Comparison of ENCODE assay signal across 7 mouse cellular contexts in the genomic region with DNA sequence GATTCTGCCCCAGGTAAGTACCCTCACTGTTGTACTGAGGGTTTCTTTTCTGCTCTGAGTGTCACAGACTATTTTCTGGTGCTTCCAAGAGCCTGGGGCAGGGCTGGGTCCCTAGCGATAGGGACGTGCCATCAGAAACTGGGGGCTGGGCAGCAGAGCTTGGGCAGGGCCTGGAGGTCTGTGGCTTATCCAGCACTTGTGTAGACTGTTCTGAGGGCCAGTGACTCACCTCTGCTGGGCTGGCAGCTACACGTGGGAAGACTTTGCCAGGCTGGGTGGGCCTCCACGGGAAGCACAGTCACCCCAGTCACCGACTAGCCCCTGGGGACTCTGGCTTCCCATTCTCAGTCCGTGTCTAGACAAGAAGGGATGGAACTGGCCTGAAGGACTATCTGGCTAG. TPM values are rescaled to one million over a fixed set of nuclear protein-coding genes. Genes with fewer than 3 reads are reported as not detected.
DNase-seq lines count a peak whose midpoint lies in the region; ATAC-seq and TF ChIP-seq lines count a peak whose summit lies in the region.

No protein-coding gene starts in this region.

- peak; percentile 47 for ATAC-seq in G1E (ENCODE audit: extremely low read depth, insufficient number of reproducible peaks, low FRiP score, poor library complexity, severe bottlenecking)
- peak; percentile 22; the same call in 1 of the 2 replicates for ATAC-seq in forebrain, embryonic 13.5 days
- ATAC-seq in intestine, embryonic 16.5 days = peak; percentile 13; the same call in 1 of the 2 replicates
- peak; percentile 39 for ATAC-seq in midbrain, embryonic 15.5 days (replicated peaks)

- DNase-seq in 3T3-L1 (ENCODE audit: low read depth, low spot score) = peak; percentile 87
- peak; percentile 47 for DNase-seq in G1E (ENCODE audit: low spot score)
- DNase-seq in thymus, postnatal 14 days = no peak
- DNase-seq in adrenal gland, adult 8-10 months = no peak

- H3K9me3 ChIP-seq in G1E (replicated peaks) = no peaks in the 10 kb centered on the region
- H3K9me3 ChIP-seq in forebrain, embryonic 13.5 days (replicated peaks) = no peaks in the 10 kb centered on the region
- no peaks in the 10 kb centered on the region for H3K9me3 ChIP-seq in intestine, embryonic 16.5 days (ENCODE audit: control insufficient read depth, low read length)
- H3K9me3 ChIP-seq in midbrain, embryonic 15.5 days = no peaks in the 10 kb centered on the region

- peak overlapping the region; percentile 97 for H3K4me2 ChIP-seq in forebrain, embryonic 13.5 days
- peak overlapping the region; percentile 97 for H3K4me2 ChIP-seq in intestine, embryonic 16.5 days (ENCODE audit: low read depth, low read length)
- peak overlapping the region; percentile 92 for H3K4me2 ChIP-seq in midbrain, embryonic 15.5 days

- H3K4me1 ChIP-seq in G1E (ENCODE audit: insufficient read depth, low read depth, low read length) = peaks cover 86% of the 10 kb centered on the region
- peaks cover 22% of the 10 kb centered on the region for H3K4me1 ChIP-seq in forebrain, embryonic 13.5 days
- H3K4me1 ChIP-seq in intestine, embryonic 16.5 days (ENCODE audit: control insufficient read depth, insufficient read depth, low read length) = peaks cover 34% of the 10 kb centered on the region
- H3K4me1 ChIP-seq in midbrain, embryonic 15.5 days = peaks cover 26% of the 10 kb centered on the region

- H3K9ac ChIP-seq in forebrain, embryonic 13.5 days = peak overlapping the region; percentile 75
- peak overlapping the region; percentile 79 for H3K9ac ChIP-seq in intestine, embryonic 16.5 days (ENCODE audit: low read depth, low read length)
- H3K9ac ChIP-seq in midbrain, embryonic 15.5 days = peak overlapping the region; percentile 76

- 56% methylated on average over 6 of the region's 6 CpGs for WGBS in forebrain, embryonic 13.5 days
- WGBS in intestine, embryonic 16.5 days = 45% methylated on average over 6 of the region's 6 CpGs
- WGBS in midbrain, embryonic 15.5 days = 51% methylated on average over 6 of the region's 6 CpGs

- TF ChIP-seq CTCF in G1E (IDR thresholded peaks at IDR 0.05; ENCODE audit: low read depth, low read length) = no peak

- no peaks in the 10 kb centered on the region for H3K27me3 ChIP-seq in G1E (ENCODE audit: insufficient read depth, low read length)
- H3K27me3 ChIP-seq in forebrain, embryonic 13.5 days = 0 out of 2 replicates have a peak, but pooled peaks cover 6% of the 10 kb centered on the region
- H3K27me3 ChIP-seq in intestine, embryonic 16.5 days (replicated peaks; ENCODE audit: control insufficient read depth, insufficient read depth, low read length) = no peaks in the 10 kb centered on the region
- no peaks in the 10 kb centered on the region for H3K27me3 ChIP-seq in midbrain, embryonic 15.5 days (replicated peaks)

- H3K27ac ChIP-seq in forebrain, embryonic 13.5 days = no peak overlapping the region
- no peak overlapping the region for H3K27ac ChIP-seq in intestine, embryonic 16.5 days (ENCODE audit: low read length)
- H3K27ac ChIP-seq in midbrain, embryonic 15.5 days = no peak overlapping the region

- peak overlapping the region; percentile 85 for H3K4me3 ChIP-seq in G1E (ENCODE audit: low read depth, low read length)
- peak overlapping the region; percentile 67 for H3K4me3 ChIP-seq in forebrain, embryonic 13.5 days
- H3K4me3 ChIP-seq in intestine, embryonic 16.5 days (ENCODE audit: low read length) = peak overlapping the region; percentile 71
- peak overlapping the region; percentile 82 for H3K4me3 ChIP-seq in midbrain, embryonic 15.5 days

- H3K36me3 ChIP-seq in G1E (replicated peaks) = peaks cover 36% of the 10 kb centered on the region
- H3K36me3 ChIP-seq in forebrain, embryonic 13.5 days (ENCODE audit: poor library complexity, severe bottlenecking) = no peaks in the 10 kb centered on the region
- H3K36me3 ChIP-seq in intestine, embryonic 16.5 days (ENCODE audit: control insufficient read depth, insufficient read depth, low read length) = no peaks in the 10 kb centered on the region
- no peaks in the 10 kb centered on the region for H3K36me3 ChIP-seq in midbrain, embryonic 15.5 days (replicated peaks)

RNA-seq across cellular contexts. Expression of gene Fads3, which starts 0.9 kb away (rescaled TPM):
- 32.8 and 41.8 TPM in 2 replicates for total RNA-seq in G1E (2014; fragmentation: Nextera tagmentation)
- 17.0 and 20.1 TPM in 2 replicates for total RNA-seq in G1E (2017)
- 46.6 and 48.8 TPM in 2 replicates for polyA plus RNA-seq in G1E (2012)
- 5.8 TPM in 2 replicates for polyA plus RNA-seq in forebrain, embryonic 13.5 days (2015; fragmentation: Nextera tagmentation; extraction: Ambion mirVana)
- 12.4 and 13.0 TPM in 2 replicates for polyA plus RNA-seq in intestine, embryonic 16.5 days (2015; fragmentation: Nextera tagmentation; extraction: Ambion mirVana)
- polyA plus RNA-seq in midbrain, embryonic 15.5 days (2015; fragmentation: Nextera tagmentation; extraction: Ambion mirVana) = 25.8 and 27.1 TPM in 2 replicates
- total RNA-seq in adrenal gland, adult 8-10 months (2022) = 10 to 100 TPM in 3 of 4 experiments, 1 to 10 TPM in 1; 9.9 to 55.1 (median 22.0) TPM

RNA-seq across cellular contexts. Expression of gene Rab3il1, which starts 40.8 kb away (rescaled TPM):
- total RNA-seq in G1E (2014; fragmentation: Nextera tagmentation) (4.7 and 25.4 TPM in 2 replicates), G1E (2017) (2.7 and 3.1 TPM in 2 replicates)
- 4.0 and 4.2 TPM in 2 replicates for polyA plus RNA-seq in G1E (2012)
- 14.4 and 15.2 TPM in 2 replicates for polyA plus RNA-seq in forebrain, embryonic 13.5 days (2015; fragmentation: Nextera tagmentation; extraction: Ambion mirVana)
- 45.7 and 48.8 TPM in 2 replicates for polyA plus RNA-seq in intestine, embryonic 16.5 days (2015; fragmentation: Nextera tagmentation; extraction: Ambion mirVana)
- polyA plus RNA-seq in midbrain, embryonic 15.5 days (2015; fragmentation: Nextera tagmentation; extraction: Ambion mirVana) = 24.5 and 29.2 TPM in 2 replicates
- total RNA-seq in adrenal gland, adult 8-10 months (2022) = 10 to 100 TPM in 2 of 4 experiments, 1 to 10 TPM in 2; 6.5 to 13.3 (median 9.5) TPM

RNA-seq across cellular contexts. Expression of gene Best1, which starts 40.8 kb away (rescaled TPM):
- not detected in 2 replicates for total RNA-seq in G1E (2014; fragmentation: Nextera tagmentation)
- 0.22 TPM in 1 of 2 replicates, not detected in the other for total RNA-seq in G1E (2017)
- polyA plus RNA-seq in G1E (2012) = 0.03 TPM in 1 of 2 replicates, not detected in the other
- 0.76 and 1.2 TPM in 2 replicates for polyA plus RNA-seq in forebrain, embryonic 13.5 days (2015; fragmentation: Nextera tagmentation; extraction: Ambion mirVana)
- polyA plus RNA-seq in intestine, embryonic 16.5 days (2015; fragmentation: Nextera tagmentation; extraction: Ambion mirVana) = 0.42 and 0.72 TPM in 2 replicates
- 1.7 and 3.2 TPM in 2 replicates for polyA plus RNA-seq in midbrain, embryonic 15.5 days (2015; fragmentation: Nextera tagmentation; extraction: Ambion mirVana)
- total RNA-seq in adrenal gland, adult 8-10 months (2022) = 1 to 10 TPM in 1 of 4 experiments, under 1 TPM in 3; 0.15 to 1.0 (median 0.44) TPM

RNA-seq across cellular contexts. Expression of gene Fads2, which starts 59.3 kb away (rescaled TPM):
- 223 and 226 TPM in 2 replicates for total RNA-seq in G1E (2014; fragmentation: Nextera tagmentation)
- 182 and 199 TPM in 2 replicates for total RNA-seq in G1E (2017)
- polyA plus RNA-seq in G1E (2012) = 223 and 275 TPM in 2 replicates
- 134 and 154 TPM in 2 replicates for polyA plus RNA-seq in forebrain, embryonic 13.5 days (2015; fragmentation: Nextera tagmentation; extraction: Ambion mirVana)
- 206 and 216 TPM in 2 replicates for polyA plus RNA-seq in intestine, embryonic 16.5 days (2015; fragmentation: Nextera tagmentation; extraction: Ambion mirVana)
- polyA plus RNA-seq in midbrain, embryonic 15.5 days (2015; fragmentation: Nextera tagmentation; extraction: Ambion mirVana) = 215 and 222 TPM in 2 replicates
- 1,000 to 10,000 TPM; 1,620 to 2,476 (median 1,986) TPM for total RNA-seq in adrenal gland, adult 8-10 months (2022)

Comparison
In these comparisons a context has a peak if more than half of its experiments do, and no peak if none do; other contexts are left out.
1. DNase-seq: peak in 3T3-L1 (single experiment) and G1E (single experiment); none in thymus, postnatal 14 days (single experiment) and adrenal gland, adult 8-10 months (single experiment).
2. Peak in every context shown above with its lines, with median percentiles within 50 percentile points of each other: ATAC-seq, H3K4me3 ChIP-seq, H3K4me2 ChIP-seq and H3K9ac ChIP-seq.